Mouse (Mus musculus) gonadal fat pad, adult 2 months (tissue): ENCODE data around the gene Gm44503. TPM values are rescaled to one million over a fixed set of nuclear protein-coding genes. Genes with fewer than 3 reads are reported as not detected.

Experiments used
- DNase-seq: peaks from one replicate; pipeline ENCODE4 v3.0.0-alpha.2; 2012; ENCODE audit warnings: low read depth
- polyA plus RNA-seq: library from polyadenylated mRNA; depleted of rRNA; stranded (reverse); fragments of >200 nt; gene quantifications from 2 replicates; pipeline ENCODE4 v1.2.3, GENCODE M21; 2012; rRNA removed

The Gm44503 gene
- polyA plus RNA-seq, 1 experiment, result not detected

DNA sequence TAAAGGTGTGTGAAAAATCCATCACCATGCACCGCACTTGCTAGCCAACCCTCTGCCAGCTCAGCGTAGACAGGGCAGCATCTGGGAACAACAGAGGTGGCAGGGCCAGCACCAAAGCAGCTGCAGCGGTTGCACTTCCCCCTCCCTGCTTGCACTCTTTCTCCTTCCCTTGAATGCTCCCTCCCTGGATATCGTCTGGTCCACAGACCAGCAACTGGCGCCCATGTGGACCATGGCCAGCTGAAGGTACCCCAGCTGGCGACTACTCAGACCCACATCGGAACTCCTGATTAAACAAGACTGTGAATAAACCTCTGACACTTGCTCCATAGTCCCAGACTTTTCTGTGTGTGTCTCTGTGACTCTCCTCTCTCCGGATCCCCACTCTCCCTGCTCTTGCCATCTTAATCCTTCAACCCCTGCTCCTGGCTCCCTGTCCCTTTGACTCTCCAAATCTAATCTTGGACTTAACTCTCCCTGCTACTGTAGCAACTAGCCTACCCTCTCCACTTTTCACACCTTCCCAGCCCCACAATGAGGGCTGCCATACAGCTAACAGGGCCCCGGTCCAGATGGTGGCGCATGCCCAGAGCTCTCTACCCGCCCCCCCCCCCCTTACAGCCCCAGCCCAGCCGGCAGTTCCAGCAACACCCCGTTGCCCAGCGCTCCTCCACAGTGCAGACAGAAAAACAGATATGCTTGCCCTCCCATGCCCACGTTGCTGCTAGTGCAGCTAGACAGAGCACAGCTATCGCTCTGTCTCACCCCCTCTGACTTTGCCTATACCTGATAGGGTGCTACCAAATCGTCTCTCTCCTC is 67.4 kb downstream of the Gm44503 start:
- DNase-seq, result no peak

DNA sequence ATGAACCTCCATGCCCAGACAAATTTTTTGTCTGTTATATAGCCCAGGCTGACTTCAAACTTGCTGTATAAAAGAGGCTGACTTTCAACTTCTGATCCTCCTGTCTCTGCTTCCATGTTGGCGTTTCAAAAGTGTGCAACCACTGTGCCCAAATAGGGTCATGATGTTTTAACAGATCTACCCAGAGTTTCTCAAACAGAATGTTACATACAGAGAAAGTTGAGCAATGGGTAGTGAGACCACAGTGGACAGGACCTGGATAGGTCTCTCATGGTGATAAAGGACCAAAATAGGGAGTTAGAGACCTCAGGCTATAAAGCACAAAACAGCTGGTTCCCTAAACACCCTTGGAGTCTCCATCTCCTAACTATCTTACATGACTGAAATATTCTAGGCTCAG is 71.8 kb downstream of the Gm44503 start:
- DNase-seq, result no peak

DNA sequence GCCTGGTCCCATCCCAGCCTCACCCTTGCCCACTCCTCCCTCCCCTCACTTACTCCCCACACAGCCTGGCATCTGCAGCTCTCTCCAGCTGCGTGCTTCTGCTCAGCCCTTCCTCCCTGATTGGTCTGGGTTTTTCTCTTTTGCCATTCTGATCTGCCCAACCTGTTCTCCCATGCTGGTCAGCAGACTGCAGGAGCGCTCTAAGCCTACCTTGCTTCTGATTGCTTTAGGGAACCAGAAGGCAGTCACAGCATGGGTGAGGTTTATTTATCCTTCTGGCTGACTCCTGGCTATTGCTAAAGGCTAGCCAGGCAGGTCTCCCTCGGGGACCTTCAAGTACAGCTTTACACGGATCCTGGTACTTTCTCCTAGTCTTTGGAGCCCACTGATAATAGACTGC is 72.8 kb downstream of the Gm44503 start:
- no peak for DNase-seq

DNA sequence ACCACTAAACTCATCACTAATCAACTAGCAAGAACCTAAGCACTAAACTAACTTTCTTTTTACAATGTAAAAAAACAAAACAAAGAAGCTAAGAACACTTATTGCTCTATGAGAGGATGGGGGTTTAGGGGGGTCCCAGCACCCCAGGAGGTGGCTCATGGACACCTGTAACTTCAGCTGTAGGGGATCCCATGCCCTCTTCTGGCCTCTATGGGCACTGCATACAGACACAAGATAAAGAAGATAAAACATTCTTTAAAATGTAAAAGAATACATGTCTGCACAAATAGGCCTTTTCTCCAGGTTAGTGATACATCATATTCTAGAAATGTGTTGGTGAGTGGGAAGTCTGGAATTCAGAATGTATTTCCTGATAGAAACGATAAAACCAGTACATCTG is 74.8 kb downstream of the Gm44503 start:
- DNase-seq, result no peak

DNA sequence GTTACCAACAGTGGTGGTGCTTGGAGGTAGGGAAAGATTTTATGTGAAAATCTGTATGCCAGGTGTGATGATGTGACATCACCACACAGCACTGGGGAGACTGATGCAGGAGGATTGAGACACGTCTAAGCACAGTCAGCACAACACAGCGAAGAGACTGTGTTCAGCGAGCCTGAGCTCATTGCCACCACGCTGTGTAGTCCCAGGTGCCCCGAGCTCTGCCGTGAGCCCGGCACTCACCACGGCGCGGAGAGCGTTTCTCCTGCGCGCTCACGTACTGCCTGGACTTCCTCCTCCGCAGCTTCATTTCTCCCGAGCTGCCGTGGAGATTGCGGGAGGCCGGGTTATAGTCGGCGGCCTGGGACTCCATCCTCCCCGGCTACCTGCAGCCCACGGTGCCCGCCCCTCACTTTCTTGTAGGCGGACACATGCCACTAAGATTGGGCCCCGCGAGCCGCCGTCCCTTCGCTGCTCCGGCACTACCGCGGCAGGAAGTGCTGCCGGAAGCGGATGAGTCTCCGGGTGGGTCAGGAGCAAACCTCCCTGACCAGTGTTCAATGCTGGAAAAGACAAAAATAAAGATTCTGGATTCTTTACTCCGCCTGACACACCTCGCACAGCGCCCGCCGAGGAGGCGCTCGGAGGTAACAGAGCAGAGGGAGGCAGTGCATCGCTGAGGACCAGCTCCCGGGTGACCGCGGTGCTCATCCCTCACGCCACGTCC is 80.7 kb downstream of the Gm44503 start:
- DNase-seq, result no peak

DNA sequence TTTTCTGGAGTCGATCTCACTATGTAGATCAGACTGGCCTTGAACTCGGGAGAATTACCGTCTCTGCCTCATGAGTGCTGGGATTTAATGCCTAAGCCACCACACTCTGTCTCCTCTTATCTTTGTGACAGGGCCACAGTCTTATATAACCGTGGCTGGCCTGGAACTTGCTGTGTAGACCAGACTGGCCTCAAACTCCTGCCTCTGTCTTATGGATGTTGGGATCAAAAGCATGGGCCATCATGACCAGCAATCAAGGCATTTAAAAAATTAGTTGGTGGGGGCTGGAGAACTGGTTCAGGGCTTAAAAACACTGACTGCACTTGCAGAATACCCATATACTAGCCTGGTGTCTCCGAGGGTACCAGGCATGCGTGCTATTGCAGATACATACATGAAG is 81.4 kb downstream of the Gm44503 start, which contains the start of gene Pigb:
Pigb (minus strand) TSS at position 299 of the 400 bp plus-strand sequence.
- no peak for DNase-seq

DNA sequence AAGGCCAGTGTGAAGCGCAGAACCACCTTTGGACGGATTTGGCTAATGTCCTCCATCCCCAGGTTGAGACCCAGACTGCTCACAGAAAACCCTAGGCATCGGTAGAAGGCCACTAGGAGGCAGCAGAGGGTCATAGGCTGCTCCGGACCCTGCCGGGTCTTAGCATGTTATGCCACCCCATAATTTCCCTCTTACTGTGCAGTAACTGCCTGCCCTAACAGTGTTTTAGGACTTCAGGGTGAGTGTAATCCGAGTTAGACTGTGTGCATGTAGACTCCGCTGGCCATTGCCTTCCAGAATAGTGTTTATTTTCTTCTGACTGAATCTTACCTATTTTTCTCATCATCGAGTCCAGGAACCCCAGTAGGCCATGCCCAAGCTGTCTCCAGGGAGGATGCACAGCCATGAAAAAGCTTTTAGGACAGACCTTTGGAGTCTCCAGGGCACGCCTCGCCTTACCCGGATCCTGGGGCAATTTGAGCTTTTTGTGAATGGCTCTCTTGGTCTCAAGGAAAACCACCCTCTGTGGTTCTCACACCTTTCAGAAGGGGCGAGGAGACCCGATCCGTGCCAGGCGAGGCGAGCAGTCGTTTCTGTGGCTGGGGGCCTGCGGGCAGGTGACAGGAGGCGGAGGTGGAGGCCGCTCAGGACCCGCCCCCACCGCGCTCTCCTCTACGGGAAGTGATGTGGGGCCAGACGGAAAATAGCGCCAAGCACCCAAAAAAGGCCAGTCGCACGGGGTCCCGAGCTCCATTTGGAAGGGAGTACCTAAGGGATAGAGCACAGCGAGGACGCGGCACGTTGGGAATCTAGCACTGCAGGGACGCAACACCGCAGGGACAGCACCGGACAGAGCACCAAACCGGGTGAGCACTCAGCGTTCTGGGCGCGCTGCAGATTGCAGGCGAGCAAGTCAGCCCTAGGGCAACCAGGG is 85.8 kb downstream of the Gm44503 start, which contains the start of gene Rab27a:
Rab27a (plus strand) TSS at position 709 of the 934 bp plus-strand sequence.
- DNase-seq, result no peak

DNA sequence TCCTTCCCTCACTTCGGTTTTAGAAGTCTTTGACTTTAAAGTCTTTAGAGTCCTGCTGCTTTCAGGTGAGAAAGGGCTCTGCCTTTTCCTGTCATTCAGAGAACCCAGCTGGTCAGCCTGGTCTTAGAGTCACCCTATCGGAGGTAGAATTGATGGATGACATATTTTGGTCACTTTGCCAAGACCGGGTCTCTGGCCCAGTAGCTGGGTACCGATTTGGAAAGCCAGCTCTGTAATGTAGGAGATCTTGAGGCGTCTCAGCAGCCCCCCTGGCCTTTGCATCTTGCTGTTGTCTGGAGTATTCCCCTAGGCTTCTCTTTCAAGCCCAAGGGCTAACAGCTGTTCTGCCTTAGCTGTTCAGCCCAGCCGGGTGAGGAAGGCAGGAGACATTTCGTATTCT is 86.6 kb downstream of the Gm44503 start:
- no peak for DNase-seq

DNA sequence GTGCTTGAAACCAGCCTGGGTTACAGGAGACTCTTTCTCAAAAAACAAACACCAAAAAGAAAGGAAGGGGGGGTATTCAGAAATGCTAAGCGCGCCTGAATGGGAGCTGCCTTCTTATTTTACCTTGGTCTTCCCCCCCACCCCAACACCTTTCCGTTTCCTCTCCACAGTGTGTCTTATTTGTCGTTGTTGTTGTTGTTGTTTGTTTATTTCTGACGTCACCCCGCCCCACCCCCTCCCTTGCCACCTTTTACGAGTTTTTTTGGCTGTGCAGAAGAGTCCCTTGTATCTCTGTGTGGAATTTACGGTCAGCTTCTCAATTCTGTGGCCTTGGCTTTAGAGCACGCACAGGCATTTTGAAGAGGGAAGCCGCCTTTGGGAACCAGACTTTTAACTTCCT is 87.1 kb downstream of the Gm44503 start:
- DNase-seq, result no peak

DNA sequence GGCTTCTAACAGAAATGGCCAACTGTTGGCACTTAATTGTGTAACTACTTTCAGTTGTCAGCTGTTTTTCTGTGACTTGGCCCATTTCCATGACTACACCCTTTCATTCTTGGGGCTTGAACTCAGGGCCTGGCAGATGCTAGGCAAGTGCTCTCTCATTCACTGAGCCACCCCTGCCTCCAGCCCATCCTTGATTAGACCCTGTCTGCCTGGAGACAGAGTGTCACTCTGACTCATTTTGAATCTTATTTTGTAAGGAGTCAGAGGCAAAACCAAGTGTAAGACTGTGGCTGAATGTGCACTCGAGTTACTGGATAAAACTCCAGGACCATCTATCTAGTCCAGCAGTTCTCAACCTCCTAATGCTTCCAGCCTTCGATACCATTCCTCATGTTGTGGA is 89.3 kb downstream of the Gm44503 start:
- no peak for DNase-seq

DNA sequence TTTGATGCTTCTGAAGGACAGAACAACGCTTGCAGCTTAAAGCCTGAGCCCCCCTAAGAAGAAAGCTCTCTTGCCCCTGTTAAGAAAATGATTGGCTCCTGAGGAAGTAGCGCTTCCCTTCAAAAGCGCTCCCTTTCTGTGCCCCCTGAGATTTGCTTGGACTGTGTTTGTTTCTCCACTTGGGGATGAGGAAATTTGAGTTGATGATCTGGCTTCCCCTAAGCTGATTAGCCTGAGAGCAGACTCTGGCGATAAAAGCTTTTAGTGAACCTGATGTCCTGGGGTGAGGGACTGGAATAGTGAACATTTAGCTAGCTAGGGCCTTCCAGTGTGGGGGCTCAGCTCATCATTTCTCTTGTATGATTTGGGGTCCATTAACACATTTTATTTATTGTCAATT is 90.3 kb downstream of the Gm44503 start:
- DNase-seq, result no peak

DNA sequence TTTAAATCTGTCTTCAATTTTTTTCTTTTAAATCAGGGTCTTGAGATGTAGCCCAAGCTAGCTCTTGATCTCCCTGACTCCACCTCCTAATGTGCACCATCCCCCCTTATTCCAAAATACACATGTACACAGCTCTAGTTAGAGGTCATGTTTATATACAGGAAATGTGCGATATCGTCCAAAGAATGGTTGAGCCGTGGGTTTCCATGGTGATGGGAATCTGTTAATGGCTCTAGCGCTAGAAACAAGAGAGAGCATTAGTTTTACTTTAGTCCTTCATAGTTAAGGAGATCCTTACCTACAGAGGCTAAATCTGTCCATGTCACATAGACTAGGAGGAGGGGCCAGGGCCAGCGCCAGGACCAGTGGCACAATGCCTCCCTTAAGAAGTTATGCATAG is 91.2 kb downstream of the Gm44503 start:
- DNase-seq, result no peak

DNA sequence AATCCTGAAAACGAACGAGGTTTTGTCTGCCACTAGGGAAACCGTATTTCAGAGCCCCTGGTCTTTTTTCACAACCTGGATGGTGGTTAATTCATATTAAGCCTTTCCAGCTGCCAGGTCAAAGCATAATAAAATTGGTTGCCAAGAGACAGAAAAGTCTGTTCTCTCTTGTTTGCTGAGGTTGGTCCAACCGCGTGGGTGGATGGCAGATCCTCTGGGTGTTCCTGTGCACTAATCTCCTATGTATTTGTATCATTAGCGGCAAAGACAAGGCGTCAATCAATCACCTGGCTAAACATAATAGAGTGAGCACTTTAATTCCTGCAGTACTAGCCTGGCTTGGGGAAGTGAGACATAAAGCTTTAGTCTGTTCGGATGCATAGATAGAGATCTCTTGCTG is 92.0 kb downstream of the Gm44503 start:
- peak; percentile 99 for DNase-seq

DNA sequence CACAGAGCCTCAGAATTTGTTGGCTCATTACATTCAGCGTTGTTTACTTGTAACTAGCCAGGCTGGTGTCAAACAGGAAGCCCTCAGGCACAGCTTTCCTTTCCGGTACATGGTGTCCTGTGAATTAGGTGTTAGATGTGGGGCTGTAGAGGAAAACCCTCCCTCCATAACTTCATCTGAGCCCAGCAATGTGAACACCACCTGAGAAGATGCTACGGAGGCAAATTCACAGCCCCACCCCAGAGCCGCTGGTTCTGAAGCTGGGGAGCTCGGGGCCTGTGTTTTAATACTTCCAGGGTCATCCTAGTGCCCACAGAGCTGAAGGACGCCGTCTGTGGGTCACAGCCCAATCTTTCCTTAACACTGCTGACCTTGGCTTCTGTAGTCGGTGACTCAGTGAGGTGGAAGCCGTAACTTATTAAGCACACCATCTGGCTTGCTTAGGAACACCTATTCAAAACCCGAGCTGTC is 96.8 kb downstream of the Gm44503 start:
- DNase-seq, result no peak

DNA sequence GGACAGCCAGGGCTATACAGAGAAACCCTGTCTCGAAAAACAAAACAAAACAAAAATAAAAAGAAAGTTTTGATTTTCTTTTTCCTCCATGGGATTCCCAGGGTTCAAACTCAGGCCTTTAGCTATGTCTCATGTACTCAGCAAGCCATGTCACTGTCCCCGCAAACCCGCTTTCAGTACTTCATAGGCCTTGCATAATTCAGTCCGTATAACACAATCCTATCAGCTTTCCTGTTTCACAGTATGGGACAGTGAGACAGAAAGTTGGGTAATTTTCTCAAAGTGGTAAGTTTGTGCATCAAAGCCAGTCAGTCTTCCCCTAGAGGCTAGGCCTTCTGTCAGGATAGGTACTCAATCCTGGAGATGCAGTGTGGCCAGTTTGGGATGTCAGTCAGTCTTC is 100.6 kb downstream of the Gm44503 start:
- no peak for DNase-seq

DNA sequence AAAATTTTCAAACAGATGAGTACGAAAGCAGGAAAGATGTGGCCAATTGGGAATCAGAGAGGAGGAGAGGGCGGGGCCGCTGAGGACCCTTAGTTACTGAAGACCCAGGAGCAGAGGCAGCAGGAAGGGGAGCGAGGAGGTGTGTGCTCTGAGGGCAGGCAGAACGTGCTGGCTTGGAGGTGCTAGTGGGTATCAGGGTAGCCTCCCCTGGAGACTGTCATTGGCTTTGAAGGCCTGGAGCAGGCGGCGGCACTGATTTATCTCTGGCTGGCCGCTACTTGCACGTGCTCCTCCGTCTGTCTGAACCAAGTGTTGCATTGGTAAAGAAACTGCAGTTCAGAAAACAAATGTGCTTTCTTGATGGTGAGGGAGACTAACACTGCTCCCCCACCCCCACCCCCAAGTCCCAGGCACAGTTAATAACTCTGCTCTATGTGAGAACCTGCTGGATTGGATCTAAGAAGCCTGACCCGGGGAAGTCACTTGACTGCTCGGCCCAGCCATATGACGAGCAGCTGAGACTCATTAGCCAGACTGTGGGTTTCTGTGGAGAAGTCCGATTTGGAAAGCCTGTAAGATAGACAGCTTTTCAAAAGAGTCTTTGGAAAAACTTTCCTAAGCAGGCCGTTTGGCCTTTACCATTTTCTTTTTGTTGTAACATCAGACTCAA is 105.1 kb downstream of the Gm44503 start:
- DNase-seq, result no peak

Other genes with a start within 250 kb of the Gm44503 start
- 0.18 and 0.25 TPM in 2 replicates for gene Prtg, start 152.0 kb upstream of the Gm44503 start, polyA plus RNA-seq
- 0.76 and 1.1 TPM in 2 replicates for gene Pygo1, start 33.2 kb upstream of the Gm44503 start, polyA plus RNA-seq
- gene Dyx1c1, start 67 bp upstream of the Gm44503 start, polyA plus RNA-seq, result 1.1 and 1.8 TPM in 2 replicates
- gene Ccpg1os, start 26.5 kb downstream of the Gm44503 start, polyA plus RNA-seq, result 25.7 and 31.6 TPM in 2 replicates
- gene Ccpg1, start 26.6 kb downstream of the Gm44503 start, polyA plus RNA-seq, result 15.2 and 24.0 TPM in 2 replicates
- gene Pigb, start 81.5 kb downstream of the Gm44503 start, polyA plus RNA-seq, result 8.5 and 12.8 TPM in 2 replicates
- 1.9 and 2.8 TPM in 2 replicates for gene Rab27a, start 86.0 kb downstream of the Gm44503 start, polyA plus RNA-seq
- gene Khdc3, start 143.0 kb downstream of the Gm44503 start, polyA plus RNA-seq, result 0.09 TPM in 1 of 2 replicates, not detected in the other
- not detected in 2 replicates for gene Gm20509, start 143.6 kb downstream of the Gm44503 start, polyA plus RNA-seq
- 18.8 and 24.5 TPM in 2 replicates for gene Rsl24d1, start 154.6 kb downstream of the Gm44503 start, polyA plus RNA-seq